Mouse (Mus musculus): Measurements from ENCODE around the gene Olfr1290.

DNA sequence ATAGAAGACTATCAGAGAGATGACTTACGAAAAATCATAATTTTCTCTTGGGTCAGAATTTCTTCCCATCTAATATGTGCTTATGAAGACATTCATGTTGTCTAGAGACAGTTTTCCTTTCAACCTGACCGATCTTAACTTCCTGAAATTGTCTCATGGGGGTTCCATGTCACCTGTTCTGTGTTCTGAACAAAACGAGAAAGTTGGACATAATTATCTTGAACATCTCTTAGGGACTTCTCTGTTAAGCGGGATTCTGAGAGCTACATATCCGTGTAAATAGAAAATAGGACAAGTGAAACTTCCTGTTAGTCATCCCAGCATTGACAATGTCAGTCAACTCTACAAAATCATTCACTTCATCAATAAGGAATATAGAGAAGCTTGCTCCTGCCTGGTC is at the start of gene Olfr1290:
- TF ChIP-seq POLR2A (IDR thresholded peaks at IDR 0.05; ENCODE audit: low read depth, low read length) (no peak), CTCF (IDR thresholded peaks at IDR 0.05; ENCODE audit: borderline replicate concordance, insufficient read depth, low read length) (no peak)
